Mouse (Mus musculus) cerebellum, adult 18-20 months (tissue): ENCODE measurements around the gene Olfr160.

Experiments used
- DNase-seq, 2 experiments: peaks; one replicate each; pipeline ENCODE4 v3.0.0; 2021

The Olfr160 gene

GRCm38 (mm10) chr9:37716150-37716549 lies at the start of gene Olfr160:
Gene Olfr160 (minus strand): TSS chr9:37716250.
- no peak for DNase-seq

GRCm38 (mm10) chr9:37762541-37762940 lies 46.5 kb upstream of the Olfr160 start:
- DNase-seq, result no peak

GRCm38 (mm10) chr9:37761728-37762127 lies 45.7 kb upstream of the Olfr160 start:
- DNase-seq, result no peak

GRCm38 (mm10) chr9:37752006-37752405 lies 36.0 kb upstream of the Olfr160 start:
- DNase-seq, result no peak

GRCm38 (mm10) chr9:37751467-37751866 lies 35.4 kb upstream of the Olfr160 start:
- DNase-seq, result no peak

- DNase-seq, result no peak
Measured at GRCm38 (mm10) chr9:37750319-37751075, 34.4 kb upstream of the Olfr160 start.

- DNase-seq, result no peak
Measured at GRCm38 (mm10) chr9:37744806-37745205, 28.8 kb upstream of the Olfr160 start, which contains the start of gene Olfr874. Gene Olfr874 (plus strand): TSS chr9:37745106.

- no peak for DNase-seq
Measured at GRCm38 (mm10) chr9:37734310-37734709, 18.3 kb upstream of the Olfr160 start.

GRCm38 (mm10) chr9:37689970-37690686 lies 25.9 kb downstream of the Olfr160 start:
- peak; percentile 2 to 9 for DNase-seq

- no peak for DNase-seq
Measured at GRCm38 (mm10) chr9:37687941-37688303, 28.1 kb downstream of the Olfr160 start.

- no peak for DNase-seq
Measured at GRCm38 (mm10) chr9:37687288-37687940, 28.6 kb downstream of the Olfr160 start.

- no peak for DNase-seq
Measured at GRCm38 (mm10) chr9:37681123-37681522, 34.9 kb downstream of the Olfr160 start.

- DNase-seq, result no peak
Measured at GRCm38 (mm10) chr9:37675287-37675686, 40.8 kb downstream of the Olfr160 start.

- DNase-seq, result no peak
Measured at GRCm38 (mm10) chr9:37670261-37670660, 45.8 kb downstream of the Olfr160 start.

GRCm38 (mm10) chr9:37669678-37670077 lies 46.4 kb downstream of the Olfr160 start:
- DNase-seq, result no peak

GRCm38 (mm10) chr9:37669115-37669514 lies 46.9 kb downstream of the Olfr160 start, which contains the start of gene Panx3:
Gene Panx3 (minus strand): TSS chr9:37669235.
- DNase-seq, result no peak

GRCm38 (mm10) chr9:37666045-37666444 lies 50.0 kb downstream of the Olfr160 start:
- no peak for DNase-seq

GRCm38 (mm10) chr9:37664604-37665003 lies 51.4 kb downstream of the Olfr160 start:
- no peak for DNase-seq

GRCm38 (mm10) chr9:37663210-37663609 lies 52.8 kb downstream of the Olfr160 start:
- DNase-seq, result no peak

GRCm38 (mm10) chr9:37659413-37659812 lies 56.6 kb downstream of the Olfr160 start:
- DNase-seq, result no peak
